Mouse (Mus musculus) B cell, adult 2 months (primary cell): ENCODE measurements around the gene Plppr3.
"Not testable (repeated sequence)": the region's sequence is repeated elsewhere in the genome, so short reads cannot be mapped to it uniquely, and the experiment has no call there.

Source experiments
- DNase-seq, 2 experiments: peaks; one replicate each; pipeline ENCODE4 v3.0.0; 2022

Plppr3 gene

DNA sequence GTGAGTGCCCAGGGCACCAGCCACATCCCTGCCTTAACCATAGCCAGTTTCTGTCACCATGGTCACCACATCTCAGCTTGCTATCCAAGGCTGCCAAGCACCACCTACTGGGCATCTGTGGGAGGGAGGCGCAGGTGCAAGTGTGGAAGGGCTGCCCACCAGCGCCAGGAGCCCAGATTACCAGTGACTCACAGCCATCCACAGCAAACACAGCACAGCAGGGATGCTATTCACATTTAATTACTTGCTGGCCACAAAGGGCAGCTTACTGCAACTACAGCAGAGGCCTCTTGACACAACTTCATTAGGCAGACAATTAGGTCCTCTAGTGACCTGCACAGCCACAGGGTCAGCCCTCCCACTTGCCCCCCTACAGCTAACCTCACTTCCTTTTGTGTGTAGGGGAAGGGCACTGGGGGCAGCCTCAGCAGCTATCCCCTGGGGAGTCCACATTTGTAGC, 26.5 kb upstream of the Plppr3 start:
- no peak for DNase-seq

DNA sequence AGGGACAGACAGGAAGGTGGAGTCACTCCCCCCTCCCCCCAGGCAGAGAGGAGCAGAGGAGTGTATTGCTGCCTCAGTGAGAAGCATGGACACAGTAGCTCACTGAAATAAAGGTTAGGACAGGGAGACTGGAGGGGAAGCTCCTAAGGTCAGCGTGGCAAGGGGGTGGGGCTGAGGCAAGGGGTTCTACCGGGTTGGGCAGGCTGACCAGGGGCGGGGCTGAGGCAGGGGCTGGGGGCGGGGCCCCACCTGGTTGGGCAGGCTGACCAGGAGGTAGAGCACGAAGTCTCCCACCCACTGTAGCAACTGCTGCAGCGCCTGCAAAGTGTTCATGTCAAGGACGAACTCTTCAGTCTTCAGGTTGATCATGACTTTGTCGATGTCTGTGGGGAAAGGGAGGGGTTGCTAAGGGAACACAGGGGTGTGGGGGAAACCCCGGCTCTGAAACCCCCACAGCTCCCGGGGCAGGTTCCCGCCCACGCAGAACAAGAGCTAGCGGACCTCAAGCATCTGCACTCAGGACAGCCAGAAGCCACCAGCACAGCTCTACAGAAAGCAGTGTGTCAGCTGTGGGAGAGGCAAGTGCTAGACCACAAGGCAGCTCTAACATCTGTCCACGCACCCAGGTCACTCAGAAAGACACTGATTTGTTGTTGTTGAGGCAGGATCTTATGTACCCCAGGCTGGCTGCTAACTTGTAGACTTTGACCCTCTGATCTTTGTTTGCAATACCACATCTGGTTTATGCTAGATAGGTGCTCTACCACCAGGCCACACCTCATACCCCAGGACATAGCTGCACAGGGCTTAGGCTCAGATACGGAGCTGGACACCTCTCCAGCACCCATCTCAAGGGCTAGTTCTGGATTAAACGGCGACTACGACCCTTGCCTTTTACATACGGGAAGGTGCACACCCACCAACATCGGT, 23.1 kb upstream of the Plppr3 start:
- DNase-seq: peak; percentile 28 to 46

- no peak for DNase-seq
Measured at GRCm38 (mm10) chr10:79896814-79897213, 22.4 kb upstream of the Plppr3 start.

DNA sequence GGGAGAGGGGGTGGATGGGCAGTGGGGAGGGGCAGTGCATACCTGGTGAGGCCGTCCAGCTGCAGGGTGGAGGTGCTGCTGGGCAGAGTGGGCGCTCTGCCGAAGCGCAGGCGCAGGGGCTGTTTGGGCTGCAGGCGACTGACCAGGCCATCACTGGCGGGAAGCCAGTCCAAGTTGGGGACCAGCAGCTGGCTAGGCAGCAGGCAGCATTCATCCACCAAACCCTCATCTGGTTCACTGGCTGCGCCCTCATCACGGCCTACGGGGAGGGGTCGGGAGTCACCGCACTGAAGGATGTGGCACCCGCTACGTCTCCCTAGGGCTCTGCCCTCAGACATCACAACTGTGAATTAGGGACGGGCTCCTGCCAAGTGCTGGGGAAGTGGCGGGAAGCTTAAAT, 21.9 kb upstream of the Plppr3 start:
- DNase-seq: no peak

GRCm38 (mm10) chr10:79892451-79893118, 18.2 kb upstream of the Plppr3 start:
- DNase-seq: peak; percentile 89

DNA sequence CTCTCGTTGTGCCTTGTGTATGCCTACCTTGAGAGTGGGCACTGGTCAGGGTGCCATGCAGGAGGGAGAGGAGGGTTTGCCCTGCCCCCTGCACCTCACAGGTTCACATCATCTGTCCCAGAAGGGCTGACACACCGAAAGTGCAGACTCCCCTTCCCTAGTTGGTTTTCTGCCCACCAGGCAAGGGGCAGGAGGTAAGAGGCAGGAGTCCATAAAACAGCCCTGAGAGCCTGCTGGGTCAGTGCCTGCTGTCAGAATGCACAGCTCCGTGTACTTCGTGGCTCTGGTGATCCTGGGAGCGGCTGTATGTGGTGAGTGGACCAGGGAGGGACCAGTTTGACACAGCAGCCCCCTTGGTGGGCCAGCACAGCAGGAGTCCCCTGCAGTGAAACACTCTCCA, 16.2 kb upstream of the Plppr3 start, which contains the start of gene Cfd:
Gene Cfd, plus strand, starts transcription at position 184 of the 400 bp plus-strand sequence.
- DNase-seq: no peak

DNA sequence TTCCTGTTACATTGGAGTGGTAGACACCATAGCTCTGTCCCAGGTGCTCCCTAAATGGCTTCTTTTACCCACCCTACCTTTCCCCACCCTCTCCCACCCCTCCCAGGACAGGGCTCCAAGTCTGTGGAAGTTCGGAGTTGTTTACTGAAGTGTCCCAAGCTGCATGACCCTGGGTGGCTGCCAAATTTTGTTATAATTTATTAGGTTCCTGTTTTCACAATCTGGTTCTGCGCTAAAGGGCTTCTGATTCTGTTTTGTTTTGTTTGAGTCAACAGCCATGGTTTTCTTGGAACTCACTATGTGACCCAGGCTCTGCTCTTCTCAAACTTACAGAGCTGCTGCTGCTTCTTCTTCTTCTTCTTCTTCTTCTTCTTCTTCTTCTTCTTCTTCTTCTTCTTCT, 15.0 kb upstream of the Plppr3 start:
- no peak for DNase-seq

GRCm38 (mm10) chr10:79886611-79887010, 12.2 kb upstream of the Plppr3 start:
- DNase-seq: no peak

DNA sequence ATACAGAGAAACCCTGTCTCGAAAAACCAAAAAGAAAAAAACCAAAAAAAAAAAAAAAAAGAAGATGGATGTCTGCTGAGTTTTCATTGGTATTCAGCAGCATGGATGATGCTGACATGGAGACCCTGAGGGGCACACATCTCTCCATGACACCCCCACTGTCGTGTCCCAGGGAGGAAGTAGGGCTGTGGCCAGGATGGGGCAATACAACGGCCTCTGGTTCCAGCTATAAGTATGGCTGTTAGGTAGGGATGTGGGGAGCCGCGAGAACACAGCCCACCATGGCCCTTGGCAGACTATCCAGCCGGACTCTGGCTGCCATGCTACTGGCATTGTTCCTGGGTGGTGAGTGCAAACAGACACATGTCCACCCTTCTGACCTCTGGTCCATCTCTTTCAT, 11.6 kb upstream of the Plppr3 start, which contains the start of gene Elane:
Gene Elane, plus strand, starts transcription at position 194 of the 400 bp plus-strand sequence.
- DNase-seq: no peak

DNA sequence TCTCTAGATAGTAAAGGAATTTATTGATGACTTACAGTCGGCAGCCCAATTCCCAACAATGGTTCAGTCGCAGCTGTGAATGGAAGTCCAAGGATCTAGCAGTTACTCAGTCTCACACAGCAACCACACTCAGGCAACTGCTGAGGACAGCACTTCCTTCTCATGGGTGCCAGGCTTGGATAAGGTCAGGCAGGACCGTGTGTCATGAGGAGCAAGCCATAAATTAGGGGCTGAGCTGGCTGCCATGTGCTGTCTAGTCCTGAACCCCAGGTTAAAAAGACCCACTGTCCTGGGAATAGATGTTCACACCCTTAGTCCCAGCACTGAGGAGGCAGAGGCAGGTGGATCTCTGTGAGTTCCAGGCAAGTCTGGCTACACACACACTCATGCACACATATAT, 10.5 kb upstream of the Plppr3 start:
- not testable (repeated sequence) for DNase-seq

GRCm38 (mm10) chr10:79884446-79884845, 10.0 kb upstream of the Plppr3 start:
- DNase-seq: no peak

- peak; percentile 78 to 81 for DNase-seq
Measured at GRCm38 (mm10) chr10:79883297-79884084, 9.1 kb upstream of the Plppr3 start.

GRCm38 (mm10) chr10:79881981-79882380, 7.5 kb upstream of the Plppr3 start:
- DNase-seq: peak in 1 of 2 experiments; percentile 25

DNA sequence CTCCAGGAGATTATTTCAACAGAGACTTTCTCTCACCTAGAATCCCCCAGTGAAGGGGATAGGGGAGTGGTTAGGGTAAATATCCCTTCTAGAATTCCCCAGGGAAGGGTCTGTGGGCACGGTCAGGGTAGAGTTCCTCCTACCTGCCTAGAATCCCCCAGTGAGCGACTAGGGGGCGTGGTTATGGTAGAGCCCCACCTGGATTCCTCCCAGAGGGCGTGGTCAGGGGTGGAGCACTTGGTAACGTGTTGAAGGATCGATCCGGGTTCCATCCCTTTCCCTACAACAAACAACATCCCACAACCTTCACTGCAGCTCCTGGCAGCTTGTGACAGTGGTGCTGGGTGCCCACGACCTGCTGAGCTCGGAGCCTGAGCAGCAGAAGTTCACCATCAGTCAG, 6.3 kb upstream of the Plppr3 start:
- DNase-seq: peak; percentile 36 to 40

GRCm38 (mm10) chr10:79879527-79879926, 5.1 kb upstream of the Plppr3 start:
- DNase-seq: no peak

GRCm38 (mm10) chr10:79877757-79878156, 3.3 kb upstream of the Plppr3 start:
- DNase-seq: peak in 1 of 2 experiments; percentile 27

DNA sequence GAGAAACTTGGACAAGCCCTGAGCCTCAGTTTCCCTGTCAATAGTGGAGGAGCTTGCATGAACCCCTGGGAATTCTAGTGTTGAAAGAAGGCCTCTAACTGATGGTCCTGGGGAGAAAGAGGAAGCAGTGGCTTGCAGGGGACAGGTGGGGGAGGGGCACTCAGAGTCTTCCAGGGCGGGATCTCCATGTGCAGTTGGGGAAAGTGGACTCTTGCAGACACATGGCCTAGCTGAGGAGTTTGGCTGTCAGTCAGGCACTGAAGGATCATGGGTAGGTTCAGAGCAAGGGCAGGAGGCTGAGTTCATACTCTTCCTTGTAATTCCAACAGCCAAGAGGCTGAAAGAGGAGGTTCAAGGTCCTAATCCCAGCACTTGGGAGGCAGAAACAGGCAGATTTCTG, 2.7 kb upstream of the Plppr3 start:
- peak; percentile 56 to 64 for DNase-seq

DNA sequence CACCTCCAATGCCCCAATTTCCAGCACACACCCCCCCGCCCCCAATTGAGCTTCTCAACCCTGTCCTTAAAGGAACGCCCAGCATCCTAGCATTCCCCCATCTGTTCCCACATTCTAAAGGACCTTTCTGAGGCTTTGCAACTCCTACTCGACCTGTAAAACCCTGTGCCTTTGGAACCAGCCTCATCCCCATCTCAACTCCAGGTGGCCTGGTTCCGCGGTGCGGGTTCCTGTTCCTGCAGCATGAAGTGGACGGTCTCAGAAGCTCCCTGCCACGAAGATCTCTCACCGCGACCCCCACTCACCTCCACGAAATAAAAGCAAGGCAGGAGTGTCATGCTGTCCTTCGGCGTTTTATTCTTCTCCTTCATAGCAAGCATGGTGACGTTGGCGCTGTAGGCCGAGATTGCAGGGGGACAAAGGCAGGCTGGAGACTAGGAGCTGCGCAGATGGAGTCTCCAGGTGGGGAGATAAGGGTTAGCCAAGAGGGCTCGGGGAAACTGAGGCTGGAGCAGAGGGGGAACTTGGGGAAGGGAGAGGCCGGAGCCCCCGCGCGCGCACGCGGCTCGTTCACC, 632 bp downstream of the Plppr3 start:
- DNase-seq: no peak

- no peak for DNase-seq
Measured at GRCm38 (mm10) chr10:79873313-79873712, 1.1 kb downstream of the Plppr3 start.

DNA sequence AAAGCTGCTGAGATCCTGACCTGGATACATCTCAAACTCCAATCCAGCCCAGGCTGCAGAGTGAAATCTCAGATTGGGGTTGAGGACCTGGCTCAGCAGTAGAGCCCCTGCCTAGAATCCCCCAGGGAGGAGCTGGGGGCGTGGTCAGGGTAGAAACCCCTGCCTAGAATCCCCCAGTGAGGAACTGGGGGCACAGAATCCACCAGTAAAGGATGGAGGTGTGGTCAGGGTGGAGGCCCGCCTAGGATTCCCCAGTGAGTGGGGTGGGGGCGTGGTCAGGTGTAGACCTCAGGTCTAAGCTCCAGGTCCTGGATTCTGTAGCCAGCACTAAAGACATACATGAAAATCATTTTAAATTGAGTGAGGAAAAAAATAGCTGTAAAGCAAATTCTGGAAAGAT, 1.6 kb downstream of the Plppr3 start:
- DNase-seq: no peak

DNA sequence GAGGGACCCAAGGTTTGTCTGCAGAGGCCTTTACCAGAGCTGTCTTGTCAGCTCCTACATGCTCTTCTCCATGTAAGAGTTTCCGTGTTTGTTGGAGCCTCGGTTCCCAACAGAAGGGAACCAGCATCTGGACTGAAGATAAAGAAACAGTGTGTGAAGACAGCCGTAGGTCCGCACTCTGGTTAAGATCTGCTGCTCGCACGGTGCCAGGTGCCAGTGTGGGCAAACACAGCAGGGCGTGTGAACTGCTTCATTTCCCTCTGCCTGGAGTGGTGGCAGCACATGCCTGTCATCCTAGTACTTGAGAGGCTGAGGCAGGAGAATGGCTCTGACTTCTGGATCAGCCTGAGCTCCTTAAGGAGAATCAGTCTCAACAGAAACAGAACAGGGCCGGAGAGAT, 2.6 kb downstream of the Plppr3 start:
- no peak for DNase-seq

DNA sequence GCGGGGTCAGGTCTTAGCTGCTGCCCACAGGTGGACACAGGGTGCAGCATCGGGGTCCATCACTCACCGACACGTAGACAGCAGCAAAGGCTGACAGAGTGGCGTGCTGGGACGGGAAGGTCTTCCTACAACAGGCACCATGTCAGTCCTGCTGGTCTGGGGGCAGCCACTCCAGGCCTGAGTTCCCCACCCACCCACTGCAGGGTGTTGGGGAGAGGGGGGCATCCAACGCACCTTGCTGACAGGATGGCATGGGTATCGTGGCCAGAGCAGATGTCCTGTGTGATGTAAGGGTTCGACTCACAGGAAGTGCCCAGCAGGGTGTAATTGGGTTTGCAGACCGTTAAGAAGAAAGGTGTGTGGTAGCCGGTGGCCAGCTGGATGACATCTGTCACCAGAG, 7.8 kb downstream of the Plppr3 start:
- no peak for DNase-seq
